Mouse (Mus musculus) cerebellum, adult 9-11 months (tissue): ENCODE measurements at regions not wholly inside any gene's neighbourhood (a gene's known extent, or its start where the extent isn't known, plus 50 kb on each side); places are given as distances from the start of the nearest gene placed in this dataset.
A peak's percentile ranks its signal among the peaks of the same experiment; 100 is the strongest.
"Not testable (repeated sequence)": the region's sequence is repeated elsewhere in the genome, so short reads cannot be mapped to it uniquely, and the experiment has no call there.

ENCODE experiments used
- DNase-seq: peaks from one replicate; pipeline ENCODE4 v3.0.0; 2022

- DNase-seq: no peak
Measured at GRCm38 (mm10) chr6:103809986-103810341, 299.6 kb downstream of the Chl1 start.

GRCm38 (mm10) chr6:103810342-103811001, 300.1 kb downstream of the Chl1 start:
- DNase-seq: no peak

GRCm38 (mm10) chr6:103816396-103816795, 306.0 kb downstream of the Chl1 start:
- DNase-seq: not testable (repeated sequence)

- no peak for DNase-seq
Measured at GRCm38 (mm10) chr6:103826042-103826441, 315.7 kb downstream of the Chl1 start.

GRCm38 (mm10) chr6:103827623-103828022, 317.2 kb downstream of the Chl1 start:
- no peak for DNase-seq

- no peak for DNase-seq
Measured at GRCm38 (mm10) chr6:103828866-103829265, 318.5 kb downstream of the Chl1 start.

- no peak for DNase-seq
Measured at GRCm38 (mm10) chr6:103832301-103832700, 321.9 kb downstream of the Chl1 start.

GRCm38 (mm10) chr6:103832808-103833207, 322.4 kb downstream of the Chl1 start:
- no peak for DNase-seq

GRCm38 (mm10) chr6:103833501-103834132, 323.2 kb downstream of the Chl1 start:
- DNase-seq: peak; percentile 15

GRCm38 (mm10) chr6:103834726-103835229, 324.4 kb downstream of the Chl1 start:
- DNase-seq: no peak

GRCm38 (mm10) chr6:103859787-103860186, 349.4 kb downstream of the Chl1 start:
- DNase-seq: no peak

GRCm38 (mm10) chr6:103893455-103893854, 383.1 kb downstream of the Chl1 start:
- DNase-seq: no peak

GRCm38 (mm10) chr6:103924504-103924903, 414.1 kb downstream of the Chl1 start:
- no peak for DNase-seq

GRCm38 (mm10) chr6:103927094-103927493, 416.7 kb downstream of the Chl1 start:
- no peak for DNase-seq

GRCm38 (mm10) chr6:103940345-103940744, 430.0 kb downstream of the Chl1 start:
- DNase-seq: no peak

GRCm38 (mm10) chr6:103944361-103944760, 434.0 kb downstream of the Chl1 start:
- DNase-seq: no peak

GRCm38 (mm10) chr6:103947474-103947873, 437.1 kb downstream of the Chl1 start:
- DNase-seq: no peak

GRCm38 (mm10) chr6:103953134-103953771, 442.9 kb downstream of the Chl1 start:
- no peak for DNase-seq

GRCm38 (mm10) chr6:103959002-103959401, 448.6 kb downstream of the Chl1 start:
- no peak for DNase-seq

GRCm38 (mm10) chr6:103967811-103968420, 457.5 kb downstream of the Chl1 start:
- DNase-seq: no peak

GRCm38 (mm10) chr6:103999186-103999585, 488.8 kb downstream of the Chl1 start:
- no peak for DNase-seq

- peak; percentile 73 for DNase-seq
Measured at GRCm38 (mm10) chr6:104028439-104029091, 464.0 kb upstream of the Cntn6 start.

- no peak for DNase-seq
Measured at GRCm38 (mm10) chr6:104038853-104039252, 453.7 kb upstream of the Cntn6 start.
